Mouse (Mus musculus): Measurements from ENCODE around the gene Cpsf4.
"Not testable (repeated sequence)": the region's sequence is repeated elsewhere in the genome, so short reads cannot be mapped to it uniquely, and the experiment has no call there.

Gene Cpsf4

GRCm38 (mm10) chr5:145166536-145167305 lies at the start of gene Cpsf4, which contains the start of gene Ptcd1:
TSS of gene Cpsf4 (plus strand) at chr5:145167213.
TSS of gene Ptcd1 (minus strand) at chr5:145167108.
- peak; percentile 99 for DNase-seq (ENCODE audit: low read depth, low spot score)

- no peak for DNase-seq (ENCODE audit: low read depth, low spot score)
Measured at GRCm38 (mm10) chr5:145118005-145118404, 49.0 kb upstream of the Cpsf4 start.

GRCm38 (mm10) chr5:145118461-145118860 lies 48.6 kb upstream of the Cpsf4 start:
- no peak for DNase-seq (ENCODE audit: low read depth, low spot score)

- DNase-seq (ENCODE audit: low read depth, low spot score), result no peak
Measured at GRCm38 (mm10) chr5:145119385-145119784, 47.6 kb upstream of the Cpsf4 start.

- DNase-seq (ENCODE audit: low read depth, low spot score), result no peak
Measured at GRCm38 (mm10) chr5:145120921-145121320, 46.1 kb upstream of the Cpsf4 start.

- no peak for DNase-seq (ENCODE audit: low read depth, low spot score)
Measured at GRCm38 (mm10) chr5:145123396-145123795, 43.6 kb upstream of the Cpsf4 start.

GRCm38 (mm10) chr5:145126580-145126979 lies 40.4 kb upstream of the Cpsf4 start:
- DNase-seq (ENCODE audit: low read depth, low spot score), result no peak

- DNase-seq (ENCODE audit: low read depth, low spot score), result no peak
Measured at GRCm38 (mm10) chr5:145129124-145129523, 37.9 kb upstream of the Cpsf4 start.

- not testable (repeated sequence) for DNase-seq (ENCODE audit: low read depth, low spot score)
Measured at GRCm38 (mm10) chr5:145129773-145130172, 37.2 kb upstream of the Cpsf4 start.

GRCm38 (mm10) chr5:145130191-145130590 lies 36.8 kb upstream of the Cpsf4 start:
- no peak for DNase-seq (ENCODE audit: low read depth, low spot score)

GRCm38 (mm10) chr5:145130995-145131394 lies 36.0 kb upstream of the Cpsf4 start:
- DNase-seq (ENCODE audit: low read depth, low spot score), result no peak

GRCm38 (mm10) chr5:145133275-145133674 lies 33.7 kb upstream of the Cpsf4 start:
- not testable (repeated sequence) for DNase-seq (ENCODE audit: low read depth, low spot score)

GRCm38 (mm10) chr5:145138836-145139235 lies 28.2 kb upstream of the Cpsf4 start:
- no peak for DNase-seq (ENCODE audit: low read depth, low spot score)

- DNase-seq (ENCODE audit: low read depth, low spot score), result peak; percentile 88
Measured at GRCm38 (mm10) chr5:145139571-145140519, 27.2 kb upstream of the Cpsf4 start, which contains the start of the genes Pdap1 and Bud31. TSS of gene Pdap1 (minus strand) at chr5:145140238. TSS of gene Bud31 (plus strand) at chr5:145140362.

- DNase-seq (ENCODE audit: low read depth, low spot score), result peak; percentile 40
Measured at GRCm38 (mm10) chr5:145140611-145141010, 26.4 kb upstream of the Cpsf4 start.

GRCm38 (mm10) chr5:145147748-145148147 lies 19.3 kb upstream of the Cpsf4 start:
- no peak for DNase-seq (ENCODE audit: low read depth, low spot score)

GRCm38 (mm10) chr5:145149294-145149693 lies 17.7 kb upstream of the Cpsf4 start:
- DNase-seq (ENCODE audit: low read depth, low spot score), result no peak

GRCm38 (mm10) chr5:145152690-145153089 lies 14.3 kb upstream of the Cpsf4 start:
- DNase-seq (ENCODE audit: low read depth, low spot score), result no peak

GRCm38 (mm10) chr5:145161361-145161760 lies 5.7 kb upstream of the Cpsf4 start:
- no peak for DNase-seq (ENCODE audit: low read depth, low spot score)

GRCm38 (mm10) chr5:145164710-145165109 lies 2.3 kb upstream of the Cpsf4 start:
- DNase-seq (ENCODE audit: low read depth, low spot score), result no peak

- no peak for DNase-seq (ENCODE audit: low read depth, low spot score)
Measured at GRCm38 (mm10) chr5:145165184-145165583, 1.8 kb upstream of the Cpsf4 start.

GRCm38 (mm10) chr5:145167306-145167661 lies 271 bp downstream of the Cpsf4 start:
- no peak for DNase-seq (ENCODE audit: low read depth, low spot score)

Measured in c-Kit-negative CD71-positive TER-119-positive erythroid progenitor cells, embryonic 14.5 days (primary cell).